Mouse (Mus musculus) right cerebral cortex, postnatal 36 days (tissue): ENCODE measurements around the gene Clmp.
"Not testable (repeated sequence)": the region's sequence is repeated elsewhere in the genome, so short reads cannot be mapped to it uniquely, and the experiment has no call there.

ENCODE experiments used
- DNase-seq, 2 experiments: peaks; one replicate each; pipeline ENCODE4 v3.0.0; 2022; ENCODE audit warnings: low spot score in 2 of 2, mixed read lengths in 1 of 2

Gene Clmp

DNA sequence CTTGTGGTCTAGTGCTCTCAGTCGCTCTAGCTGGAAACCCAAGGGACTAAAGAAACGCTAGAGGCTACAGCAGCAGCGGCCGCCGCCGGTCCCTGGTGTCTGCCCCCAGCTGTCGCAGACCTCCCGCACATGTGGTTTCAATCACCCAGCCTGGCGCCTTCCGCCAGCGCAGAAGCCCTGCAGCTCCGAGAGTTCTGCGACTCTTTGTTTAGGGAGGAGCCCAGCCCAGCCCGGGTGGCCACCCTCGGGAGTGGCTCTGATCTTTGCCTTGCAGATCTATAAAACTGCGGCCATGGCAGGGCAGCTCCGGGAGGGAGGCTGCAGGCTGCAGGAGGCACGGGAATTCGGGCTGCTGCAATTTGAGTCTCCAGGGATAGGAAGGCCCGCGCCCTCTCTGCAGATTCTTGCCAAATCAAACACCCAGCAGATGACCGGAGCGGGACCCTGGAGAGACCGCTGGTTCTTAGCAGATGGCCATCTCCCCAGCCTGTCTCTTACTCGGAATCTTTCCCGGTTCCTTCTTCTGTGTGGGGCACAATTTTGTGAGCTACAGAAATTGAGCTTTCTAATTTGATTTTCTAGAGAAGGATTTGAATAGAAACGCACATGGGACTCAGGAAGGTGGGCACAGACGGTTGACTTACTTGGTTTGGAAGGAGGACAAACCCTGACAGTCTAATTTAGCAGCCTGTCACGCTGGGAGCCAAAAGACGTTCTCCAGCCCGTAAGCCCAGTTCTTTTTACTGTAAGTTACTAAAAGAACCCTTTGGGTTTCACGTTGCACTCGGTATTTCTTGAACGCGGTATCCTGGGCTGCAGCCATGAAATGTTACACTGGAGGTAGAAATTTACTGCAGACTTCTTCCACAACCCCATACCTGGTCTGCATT is 45.2 kb downstream of the Clmp start:
- DNase-seq, result peak in 1 of 2 experiments; percentile 14

DNA sequence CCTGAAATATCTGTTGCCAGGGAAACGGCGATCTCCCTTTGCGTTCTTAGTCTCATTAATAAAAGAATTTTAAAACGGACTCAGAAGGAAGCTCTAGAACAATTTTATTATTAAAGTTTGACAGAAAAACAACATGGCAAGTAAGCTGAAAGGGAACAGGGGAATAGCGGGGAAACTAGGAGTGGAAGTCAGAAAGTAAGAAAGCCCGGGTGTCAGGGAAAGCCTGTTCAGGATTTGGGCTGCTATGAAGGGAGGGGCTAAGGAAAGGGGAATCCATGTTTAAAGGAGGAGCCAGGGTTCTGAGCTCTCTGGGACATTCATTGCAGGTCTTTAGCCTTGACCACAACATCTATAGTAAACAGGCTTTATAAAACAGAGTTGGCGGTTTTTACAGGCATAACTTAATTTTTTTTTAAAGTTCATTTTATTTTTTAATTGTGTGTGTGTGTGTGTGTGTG is 45.9 kb downstream of the Clmp start:
- no peak for DNase-seq

DNA sequence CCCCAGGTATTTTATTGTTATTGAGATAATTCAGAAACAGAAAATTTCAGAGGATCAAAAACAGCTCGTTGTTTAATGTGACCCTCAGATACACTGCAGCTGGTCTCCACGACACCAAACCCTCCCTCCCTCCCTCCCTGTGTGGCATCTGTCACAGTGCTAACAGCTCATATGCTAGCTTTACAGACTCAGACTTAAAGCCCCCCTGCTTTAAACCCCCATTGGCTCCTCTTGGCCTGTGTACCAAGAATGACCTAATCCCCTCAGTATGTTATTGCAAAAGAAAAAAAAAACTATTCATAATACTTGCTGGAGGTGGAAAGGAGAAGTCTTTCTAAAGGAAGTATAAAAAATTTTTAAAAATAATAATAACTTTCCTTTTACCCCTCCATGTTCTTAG is 46.5 kb downstream of the Clmp start:
- DNase-seq, result no peak

DNA sequence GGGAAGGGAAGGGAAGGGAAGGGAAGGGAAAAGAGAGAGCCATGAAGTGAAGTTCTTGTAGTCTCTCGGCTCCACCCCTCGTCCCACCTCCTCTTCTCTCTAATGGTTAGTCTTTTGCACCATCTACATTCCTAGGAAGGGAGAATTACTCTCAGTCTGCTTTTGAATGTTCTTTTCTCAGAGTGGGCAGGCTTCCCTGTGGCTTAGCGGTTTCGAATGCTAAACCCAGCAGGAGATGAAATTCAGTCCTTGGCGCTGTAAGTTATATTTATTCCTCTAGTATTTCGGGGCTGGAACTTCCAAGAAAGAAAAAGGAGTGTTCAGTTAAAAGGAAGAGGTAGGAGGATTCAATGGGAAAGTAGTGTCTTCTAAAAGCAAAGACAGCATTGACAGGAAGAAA is 51.4 kb downstream of the Clmp start:
- DNase-seq, result peak in 1 of 2 experiments; percentile 54

DNA sequence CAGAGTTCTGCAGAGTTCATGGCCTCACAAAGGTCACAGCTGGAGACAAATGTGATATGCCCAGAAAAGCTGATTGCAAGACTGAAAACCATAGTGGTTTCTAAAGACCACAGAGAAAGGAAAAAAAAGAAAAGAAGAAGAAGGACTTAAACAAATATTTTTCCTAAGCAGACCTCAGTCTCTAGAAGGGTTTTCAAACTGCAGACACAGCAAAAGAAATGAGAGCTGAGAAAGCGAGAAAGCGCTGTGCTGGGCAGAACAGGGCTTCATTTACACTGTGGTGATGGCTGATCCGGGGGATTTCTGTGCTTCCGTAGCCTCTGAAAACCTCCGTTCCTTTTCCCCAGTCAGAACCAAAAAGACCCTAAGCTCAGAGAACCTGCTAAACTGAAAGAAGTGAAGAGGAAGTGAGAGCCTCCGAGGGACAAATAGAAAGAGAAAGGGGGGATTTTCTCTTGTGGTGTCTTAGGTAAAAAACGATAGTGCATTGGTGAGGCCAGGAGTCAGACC is 57.8 kb downstream of the Clmp start:
- DNase-seq, result no peak

DNA sequence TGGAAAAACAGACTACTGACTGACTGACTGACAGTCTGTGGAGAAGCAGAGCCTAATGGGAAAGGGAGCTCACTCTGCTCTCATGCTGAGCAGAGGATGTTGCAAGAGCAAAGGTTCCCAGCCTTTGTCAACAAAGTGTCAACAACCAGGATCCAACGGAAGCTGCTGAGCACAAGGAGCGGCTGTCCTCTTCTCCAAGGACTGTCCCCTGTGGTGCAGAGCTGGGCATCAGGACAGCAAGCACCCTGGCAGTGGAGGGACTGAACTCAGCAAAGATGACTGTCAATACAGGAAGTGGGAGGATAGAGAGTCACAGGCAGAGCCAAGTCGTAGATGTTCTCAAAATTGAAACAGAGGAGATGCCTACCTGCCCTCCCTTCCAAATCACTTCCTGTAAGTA is 58.5 kb downstream of the Clmp start:
- no peak for DNase-seq

DNA sequence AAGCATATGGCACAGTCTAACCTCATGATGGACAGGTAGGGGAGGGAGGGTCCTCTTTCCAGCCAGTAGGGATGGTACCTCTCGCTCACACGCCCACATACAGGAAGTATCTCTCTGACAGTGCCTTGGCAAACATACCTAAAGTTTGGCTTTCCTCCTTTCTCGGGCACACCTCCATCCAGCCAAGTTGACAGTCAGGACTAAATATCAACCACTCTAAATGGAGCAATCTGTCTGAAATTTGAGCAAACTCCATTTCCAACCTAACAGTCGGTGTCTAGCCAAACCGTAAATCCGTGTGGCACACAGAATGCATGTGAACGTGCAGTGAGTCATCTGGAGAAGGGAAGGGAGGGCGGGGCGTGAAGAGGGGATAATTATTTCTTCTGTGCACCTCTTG is 61.0 kb downstream of the Clmp start:
- no peak for DNase-seq

DNA sequence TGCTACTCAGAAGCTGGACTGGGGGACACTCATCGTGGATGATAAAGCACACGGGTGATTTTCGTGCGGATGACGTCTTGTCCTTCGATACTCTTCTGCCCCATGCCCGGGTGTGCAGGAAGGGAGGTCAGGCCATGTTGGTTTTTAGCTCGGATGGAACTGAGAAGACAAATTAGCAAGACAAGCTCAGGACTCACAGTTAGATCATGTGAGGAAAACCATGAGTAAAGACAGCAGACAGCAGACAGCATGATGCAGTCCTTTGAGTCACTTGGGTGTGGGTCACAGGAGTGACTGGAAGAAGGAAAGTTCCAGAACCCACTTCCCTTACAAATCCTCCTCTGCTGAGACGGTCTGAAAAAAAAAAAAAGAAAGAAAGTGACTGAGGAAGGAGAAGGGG is 61.5 kb downstream of the Clmp start:
- DNase-seq, result no peak

DNA sequence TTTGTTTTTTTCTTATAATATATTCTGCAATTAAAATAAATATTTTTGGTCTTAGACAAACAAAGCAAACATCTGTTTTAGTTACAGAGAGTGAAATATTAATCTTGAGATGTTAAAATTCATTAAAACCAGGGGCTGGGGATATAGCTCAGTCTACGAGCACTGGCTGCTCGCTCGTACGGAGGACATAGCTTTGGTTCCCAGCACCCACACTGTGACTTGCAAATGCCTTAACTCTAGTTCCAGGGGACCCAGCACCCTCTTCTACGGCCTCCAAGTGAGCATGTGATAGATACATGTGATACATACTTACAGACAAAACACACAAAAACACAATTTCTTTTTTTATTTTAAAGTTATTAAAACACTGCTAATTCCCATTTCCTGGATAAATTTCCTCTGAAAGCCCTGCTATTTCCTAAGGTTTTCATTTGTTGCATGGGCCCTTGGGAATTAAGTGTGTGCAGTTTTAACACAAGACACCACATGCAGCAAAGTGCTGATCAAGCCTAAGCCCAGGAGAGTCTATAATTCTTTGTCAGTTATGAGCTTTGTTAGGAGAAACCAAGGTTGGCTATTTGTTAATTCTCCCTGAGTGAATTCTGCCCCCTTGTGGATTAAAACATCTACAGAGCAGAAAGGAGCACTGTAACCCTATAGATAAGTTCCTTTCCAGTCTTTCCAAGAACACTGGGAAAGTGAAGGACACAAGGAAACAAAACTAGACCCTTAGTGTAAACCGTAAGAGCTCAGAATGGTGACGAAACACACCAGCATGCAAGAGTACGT is 64.3 kb downstream of the Clmp start:
- no peak for DNase-seq

DNA sequence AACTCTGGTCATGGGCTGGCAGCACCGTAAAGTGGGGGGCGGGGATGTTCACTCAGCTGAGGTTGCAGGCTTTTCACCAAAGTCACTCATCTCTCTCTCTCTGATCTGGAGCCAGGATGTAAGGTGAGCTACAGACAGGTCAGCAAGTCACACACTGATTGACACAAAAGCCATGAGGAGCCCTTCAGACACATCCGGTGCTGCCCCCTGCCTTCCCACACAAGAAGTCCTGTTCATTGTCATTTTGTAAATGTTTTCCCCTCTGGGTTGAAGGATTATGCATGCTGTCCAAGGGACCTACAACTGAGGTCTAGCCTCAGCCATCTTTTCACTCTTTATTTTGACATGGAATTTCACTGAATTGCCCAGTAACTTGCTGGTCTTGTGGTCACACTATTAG is 66.0 kb downstream of the Clmp start:
- DNase-seq, result no peak

DNA sequence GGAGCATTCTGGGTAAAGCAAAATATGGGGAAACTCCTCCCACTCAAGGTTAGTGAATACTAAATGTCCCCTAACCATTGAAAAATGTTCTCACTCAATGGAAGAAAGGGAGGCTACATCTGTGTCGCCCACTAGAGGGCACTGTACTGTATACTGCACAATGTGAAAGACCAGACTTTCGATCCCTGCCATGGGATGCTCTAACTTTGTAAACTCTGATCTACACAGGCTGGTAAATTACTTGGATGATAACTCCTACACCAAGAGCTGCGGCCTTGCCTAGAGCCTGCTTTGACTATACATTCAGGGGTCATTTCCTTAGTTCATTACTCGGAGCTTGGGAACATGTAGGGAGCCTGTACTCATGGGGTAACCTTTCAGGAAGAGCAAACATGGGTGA is 70.6 kb downstream of the Clmp start:
- DNase-seq, result no peak

DNA sequence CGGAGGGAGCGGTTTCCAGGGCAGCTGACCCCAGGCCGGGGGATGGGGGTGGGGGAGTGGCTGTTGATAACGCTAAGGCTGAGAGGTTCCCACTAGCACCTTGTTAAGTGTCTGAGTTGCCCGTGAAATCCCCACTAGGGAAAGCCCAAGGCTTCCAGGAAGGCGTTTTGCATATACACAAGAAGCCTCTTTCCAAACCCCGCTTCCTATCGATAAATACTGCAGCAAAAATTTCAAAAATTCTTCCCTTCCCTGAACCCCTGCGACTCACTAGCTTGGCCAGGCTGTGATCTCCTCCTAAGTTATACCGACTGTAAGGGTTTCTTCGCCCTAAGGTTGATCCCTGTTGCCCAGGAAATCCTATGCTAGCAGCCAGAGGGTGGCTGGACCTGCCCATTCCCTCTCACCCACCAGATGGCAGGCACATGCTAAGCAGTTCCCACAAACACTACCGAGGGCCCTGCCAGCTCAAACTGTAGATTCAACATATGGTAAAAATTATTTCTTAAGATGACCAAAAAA is 71.4 kb downstream of the Clmp start:
- DNase-seq, result peak; percentile 34 to 70

DNA sequence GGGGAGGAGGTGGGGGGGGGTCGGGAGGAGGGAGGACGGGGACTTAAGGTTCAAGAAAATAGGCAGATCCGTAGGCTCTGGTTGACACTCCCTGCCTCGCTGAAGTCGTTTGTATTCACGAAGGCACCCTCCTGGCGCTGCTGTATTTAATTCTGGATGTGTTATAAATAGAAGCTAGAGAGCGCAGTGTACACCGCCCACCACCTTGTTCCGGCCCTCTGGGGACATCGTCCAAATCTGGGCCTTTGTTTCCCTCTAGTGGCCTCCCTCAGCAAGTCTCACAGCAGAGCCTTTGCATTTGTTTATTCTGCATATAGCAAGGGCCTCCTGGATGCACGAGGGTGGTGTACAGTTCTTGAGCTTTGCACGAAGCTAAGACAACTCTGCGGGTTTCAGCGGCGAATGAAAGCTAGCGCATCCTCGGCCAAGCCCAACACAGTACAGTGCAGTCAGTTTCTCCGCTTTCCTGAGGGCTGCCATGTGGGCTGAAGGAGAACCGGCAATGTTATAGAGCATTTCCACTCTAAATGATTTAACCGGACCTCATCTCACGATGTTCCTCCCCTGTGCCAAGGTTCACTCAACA is 72.0 kb downstream of the Clmp start:
- DNase-seq, result peak; percentile 86 to 92

DNA sequence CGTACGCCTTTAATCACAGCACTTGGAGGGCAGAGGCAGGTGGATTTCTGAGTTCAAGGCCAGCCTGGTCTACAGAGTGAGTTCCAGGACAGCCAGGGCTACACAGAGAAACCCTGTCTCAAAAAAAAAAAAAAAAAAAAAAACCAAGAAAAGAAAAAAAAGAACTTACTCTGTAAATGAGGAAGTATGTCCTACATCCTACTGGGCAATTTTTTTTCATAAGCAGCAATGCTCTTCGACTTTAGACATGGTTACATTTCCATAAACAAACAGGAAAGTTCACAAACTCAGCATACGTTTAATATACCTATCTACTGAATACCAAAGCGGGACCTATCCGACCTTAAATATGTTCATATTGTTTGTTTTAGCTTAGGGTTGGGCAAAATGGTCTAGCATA is 76.6 kb downstream of the Clmp start:
- no peak for DNase-seq

DNA sequence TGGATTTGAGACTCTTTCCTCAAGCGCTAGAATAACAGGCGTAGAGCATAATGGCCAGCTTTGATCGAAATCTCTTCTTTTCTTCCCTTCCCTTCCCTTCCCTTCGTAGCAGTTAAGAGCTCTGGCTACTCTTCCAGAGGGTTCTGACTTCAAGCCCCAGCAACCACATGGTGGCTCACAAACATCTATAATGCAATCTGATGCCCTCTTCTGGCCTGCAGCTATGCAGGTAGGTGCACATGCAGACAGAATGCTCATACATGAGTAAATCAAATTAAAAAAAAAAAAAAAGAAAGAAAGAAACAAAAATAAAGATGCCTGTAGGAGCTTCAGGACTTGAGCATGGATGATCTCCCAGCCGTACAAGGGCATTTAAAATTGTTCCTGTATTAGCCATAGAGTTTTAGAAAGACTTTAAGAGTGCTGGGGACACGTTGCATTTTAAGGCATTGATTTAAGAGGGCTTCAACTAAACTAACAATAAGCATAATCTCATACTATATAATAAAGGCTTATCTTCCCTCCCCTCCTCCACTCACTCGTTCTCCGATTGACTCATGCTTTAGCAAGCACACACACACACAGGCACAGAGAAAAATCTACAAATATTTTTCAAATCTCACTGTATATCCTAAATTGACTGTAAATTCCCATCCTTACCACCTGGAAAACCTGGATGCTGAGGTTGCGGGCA is 79.3 kb downstream of the Clmp start:
- DNase-seq, result no peak

DNA sequence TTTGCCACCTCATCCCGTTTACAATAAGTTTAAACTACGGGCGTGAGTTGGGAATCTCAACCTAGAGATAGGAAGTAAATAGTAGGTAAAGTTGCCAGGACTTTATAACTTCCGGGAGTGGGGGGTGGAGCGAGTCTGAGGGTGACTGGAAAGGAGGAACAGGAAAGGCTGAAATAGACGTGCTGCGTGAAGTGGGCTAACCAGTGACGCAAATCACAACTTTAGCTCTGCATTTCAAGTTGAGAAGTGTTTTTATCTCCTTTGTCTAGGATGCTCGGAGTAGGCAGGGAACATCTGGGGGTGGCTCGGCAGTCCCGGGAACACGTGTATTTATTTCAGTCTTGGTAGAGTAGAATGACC is 79.8 kb downstream of the Clmp start:
- peak; percentile 62 to 88 for DNase-seq

DNA sequence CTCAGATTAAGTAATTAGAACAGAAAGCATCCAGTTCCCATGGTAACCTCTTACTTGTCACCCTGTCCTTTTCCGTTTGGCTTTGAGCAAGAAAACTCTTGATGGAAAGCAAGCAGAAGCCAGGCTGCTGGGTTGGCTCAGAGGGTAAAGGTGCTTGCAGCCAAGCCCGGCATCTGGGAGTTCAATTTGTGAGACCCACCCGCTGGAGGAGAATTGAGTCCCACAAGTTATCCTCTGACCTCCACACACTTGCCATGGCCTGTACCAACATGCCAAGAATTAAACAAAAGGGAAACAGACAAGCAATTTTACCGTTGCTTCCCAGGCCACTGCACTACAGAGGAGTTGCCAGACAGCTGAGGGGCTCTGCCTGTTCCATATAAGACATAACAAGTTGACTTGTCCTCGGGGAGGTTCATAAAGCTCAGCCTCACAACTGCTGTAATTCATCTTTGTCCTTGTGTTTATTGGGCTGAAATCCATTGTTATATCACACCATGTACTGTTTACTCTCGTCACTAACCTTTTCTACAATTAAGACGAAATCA is 80.4 kb downstream of the Clmp start:
- no peak for DNase-seq

DNA sequence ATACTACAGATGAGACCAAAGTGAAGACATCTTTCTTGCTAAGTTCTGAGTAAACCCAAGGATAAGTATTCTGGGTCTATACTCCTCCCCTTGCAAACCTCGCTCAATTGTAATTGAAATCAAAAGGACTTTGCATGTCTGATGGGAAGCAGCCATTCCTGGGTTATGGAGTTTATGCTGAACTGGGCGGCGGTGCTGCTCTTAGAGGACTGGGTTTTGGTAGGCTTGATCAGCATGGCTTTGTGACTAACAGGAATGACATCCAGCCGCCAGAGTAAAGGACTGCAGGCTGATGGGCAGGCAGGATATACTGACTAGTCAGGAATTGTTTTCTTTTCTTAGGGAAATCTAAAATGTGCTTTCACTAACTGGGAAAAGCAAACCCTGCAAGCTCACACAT is 82.2 kb downstream of the Clmp start:
- no peak for DNase-seq

DNA sequence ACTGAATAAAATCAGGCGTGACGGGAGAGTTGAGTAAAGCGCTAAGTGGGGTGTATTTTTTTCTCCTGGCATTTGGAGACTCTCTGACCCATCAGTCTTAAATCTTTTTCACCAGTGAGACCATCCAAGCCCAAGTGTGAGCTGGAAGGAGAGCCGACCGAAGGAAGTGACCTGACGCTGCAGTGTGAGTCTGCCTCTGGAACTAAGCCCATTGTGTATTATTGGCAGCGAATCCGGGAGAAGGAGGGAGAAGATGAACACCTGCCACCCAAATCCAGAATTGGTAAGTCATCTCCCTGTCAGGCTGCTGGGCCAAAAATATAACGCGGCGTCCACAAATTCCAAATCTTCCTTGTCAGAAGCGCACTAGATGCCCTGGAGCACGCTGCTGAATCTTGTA is 86.5 kb downstream of the Clmp start:
- no peak for DNase-seq

DNA sequence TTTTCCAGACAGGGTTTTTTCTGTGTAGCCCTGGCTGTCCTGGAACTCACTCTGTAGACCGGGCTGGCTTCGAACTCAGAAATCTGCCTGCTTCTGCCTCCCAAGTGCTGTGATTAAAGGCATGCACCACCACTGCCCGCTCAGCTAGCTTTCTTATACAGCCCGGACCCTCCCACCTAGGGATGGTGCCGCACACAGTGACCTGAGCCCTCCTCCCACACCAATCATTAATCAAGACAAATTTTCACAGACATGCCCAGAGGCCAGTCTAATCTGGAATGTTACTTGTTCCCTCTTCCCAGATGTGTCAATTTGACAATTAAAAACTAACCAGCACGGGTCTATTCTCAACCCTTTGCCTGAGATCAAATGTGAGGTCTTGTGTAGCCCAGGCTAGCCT is 87.4 kb downstream of the Clmp start:
- not testable (repeated sequence) for DNase-seq

DNA sequence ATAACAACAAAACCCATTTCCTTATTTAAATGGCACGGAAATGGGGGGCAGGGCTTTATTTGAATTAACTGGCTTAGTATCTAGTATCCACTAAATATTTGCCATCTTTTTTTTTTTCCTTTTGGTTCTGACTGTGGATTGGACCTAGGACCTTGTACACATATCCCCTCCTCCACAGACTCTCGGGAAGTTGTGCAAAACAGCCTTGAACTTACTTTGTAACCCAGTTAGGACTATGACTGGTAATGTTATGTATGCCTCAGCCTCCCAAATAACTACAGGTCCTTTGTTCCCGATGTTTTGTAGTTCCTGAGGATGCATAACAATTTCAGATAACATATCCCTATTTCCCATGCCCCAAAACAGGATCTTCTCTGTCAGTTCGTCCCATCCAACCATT is 88.1 kb downstream of the Clmp start:
- DNase-seq, result no peak
